Mouse (Mus musculus) liver, postnatal 0 days (tissue): Measurements from ENCODE around the gene Olfr1427.

Source experiments
- CTCF ChIP-seq: sonication (generic); IDR thresholded peaks from 2 replicates; pipeline ENCODE4 v1.5.1; 2016; ENCODE audit warnings: antibody characterized with exemption, low read depth
- EP300 ChIP-seq: IDR thresholded peaks from 2 replicates; pipeline ENCODE4 v1.6.1; 2016; ENCODE audit warnings: antibody characterized with exemption, low read depth, mild to moderate bottlenecking

- TF ChIP-seq CTCF (no peak), EP300 (no peak)
Observed at GRCm38 (mm10) chr19:12115797-12116196, 12.7 kb upstream of the Olfr1427 start, which contains the start of gene Olfr1428.
